Mouse (Mus musculus): Measurements from ENCODE around the gene Slc7a7. TPM values are rescaled to one million over a fixed set of nuclear protein-coding genes. Genes with fewer than 3 reads are reported as not detected.
A peak's percentile ranks its signal among the peaks of the same experiment; 100 is the strongest.

The Slc7a7 gene
- total and polyA plus RNA-seq, 2 experiments from 2014 or later, result 2.4 to 7.7 TPM

- Histone ChIP-seq H3K4me2 (ENCODE audit: low read depth, low read length, poor library complexity, severe bottlenecking) (no peak overlapping the region), H3K36me3 (ENCODE audit: insufficient read depth, low read length) (peaks cover 3% of the 10 kb centered on the region; the same call in 1 of the 2 replicates), H3K4me1 (ENCODE audit: insufficient read depth, low read length) (no peaks in the 10 kb centered on the region), H3K27me3 (ENCODE audit: insufficient read depth, low read length) (no peaks in the 10 kb centered on the region), H3K9ac (replicated peaks; ENCODE audit: low read length, poor library complexity, severe bottlenecking) (no peak overlapping the region), H3K9me3 (ENCODE audit: low read length) (no peaks in the 10 kb centered on the region), H3K4me3 (ENCODE audit: low read depth, low read length) (no peak overlapping the region), H3K27ac (ENCODE audit: low read depth, low read length) (no peak overlapping the region)
- TF ChIP-seq CTCF (IDR thresholded peaks at IDR 0.05), result no peak
- no peak for DNase-seq (ENCODE audit: low spot score)
- 86% methylated on average over 11 of the region's 11 CpGs for WGBS
- no peak for ATAC-seq (ENCODE audit: low FRiP score)
Observed at GRCm38 (mm10) chr14:54435194-54435918, 17.8 kb upstream of the Slc7a7 start.

- no peak for DNase-seq (ENCODE audit: low spot score)
- no peaks in the 10 kb centered on the region for H3K27me3 ChIP-seq (ENCODE audit: insufficient read depth, low read length)
- H3K4me3 ChIP-seq (ENCODE audit: low read depth, low read length), result peak overlapping the region; percentile 51
- H3K27ac ChIP-seq (ENCODE audit: low read depth, low read length), result no peak overlapping the region
- no peaks in the 10 kb centered on the region for H3K4me1 ChIP-seq (ENCODE audit: insufficient read depth, low read length)
- no peak for TF ChIP-seq CTCF (IDR thresholded peaks at IDR 0.05)
- no peaks in the 10 kb centered on the region for H3K9me3 ChIP-seq (ENCODE audit: low read length)
- H3K4me2 ChIP-seq (ENCODE audit: low read depth, low read length, poor library complexity, severe bottlenecking), result peak overlapping the region; percentile 60
- H3K9ac ChIP-seq (replicated peaks; ENCODE audit: low read length, poor library complexity, severe bottlenecking), result 0 out of 2 replicates have a peak overlapping the region, but pooled peaks have one; percentile 5
- no peak for ATAC-seq (ENCODE audit: low FRiP score)
- WGBS, result 70% methylated on average over 12 of the region's 12 CpGs
- peaks cover 8% of the 10 kb centered on the region; the same call in 1 of the 2 replicates for H3K36me3 ChIP-seq (ENCODE audit: insufficient read depth, low read length)
Observed at GRCm38 (mm10) chr14:54433941-54434531, 16.5 kb upstream of the Slc7a7 start.

- peaks cover 5% of the 10 kb centered on the region; the same call in 1 of the 2 replicates for H3K36me3 ChIP-seq (ENCODE audit: insufficient read depth, low read length)
- peak overlapping the region; percentile 51 for H3K4me3 ChIP-seq (ENCODE audit: low read depth, low read length)
- H3K4me1 ChIP-seq (ENCODE audit: insufficient read depth, low read length), result 0 out of 2 replicates have a peak, but pooled peaks cover under 1% of the 10 kb centered on the region
- peak overlapping the region; percentile 60 for H3K4me2 ChIP-seq (ENCODE audit: low read depth, low read length, poor library complexity, severe bottlenecking)
- H3K9me3 ChIP-seq (ENCODE audit: low read length), result no peaks in the 10 kb centered on the region
- WGBS, result 42% methylated on average over 17 of the region's 17 CpGs
- peak overlapping the region; percentile 66 for H3K27ac ChIP-seq (ENCODE audit: low read depth, low read length)
- ATAC-seq (ENCODE audit: low FRiP score) (peak; percentile 62), DNase-seq (ENCODE audit: low spot score) (peak; percentile 73)
- no peak; the same call in 1 of the 2 replicates for TF ChIP-seq CTCF (IDR thresholded peaks at IDR 0.05)
- no peaks in the 10 kb centered on the region for H3K27me3 ChIP-seq (ENCODE audit: insufficient read depth, low read length)
- H3K9ac ChIP-seq (replicated peaks; ENCODE audit: low read length, poor library complexity, severe bottlenecking), result peak overlapping the region; percentile 59
Observed at GRCm38 (mm10) chr14:54432837-54433830, 15.6 kb upstream of the Slc7a7 start.

GRCm38 (mm10) chr14:54432078-54432836, 14.7 kb upstream of the Slc7a7 start:
- TF ChIP-seq CTCF (IDR thresholded peaks at IDR 0.05), result no peak; the same call in 1 of the 2 replicates
- peak; percentile 36 for ATAC-seq (ENCODE audit: low FRiP score)

More at GRCm38 (mm10) chr14:54432078-54432836, 14.7 kb upstream of the Slc7a7 start:
- Histone ChIP-seq H3K9ac (replicated peaks; ENCODE audit: low read length, poor library complexity, severe bottlenecking) (peak overlapping the region; percentile 59), H3K27me3 (ENCODE audit: insufficient read depth, low read length) (no peaks in the 10 kb centered on the region), H3K4me3 (ENCODE audit: low read depth, low read length) (peak overlapping the region; percentile 51), H3K36me3 (ENCODE audit: insufficient read depth, low read length) (peaks cover 5% of the 10 kb centered on the region; the same call in 1 of the 2 replicates), H3K4me2 (ENCODE audit: low read depth, low read length, poor library complexity, severe bottlenecking) (peak overlapping the region; percentile 60), H3K4me1 (ENCODE audit: insufficient read depth, low read length) (peaks cover 5% of the 10 kb centered on the region; the same call in 1 of the 2 replicates), H3K27ac (ENCODE audit: low read depth, low read length) (peak overlapping the region; percentile 66), H3K9me3 (ENCODE audit: low read length) (no peaks in the 10 kb centered on the region)
- 2% methylated on average over 54 of the region's 54 CpGs for WGBS
- no peak for DNase-seq (ENCODE audit: low spot score)
